Mouse (Mus musculus) stomach, postnatal 0 days (tissue): ENCODE results near the gene Ntrk1. TPM values are rescaled to one million over a fixed set of nuclear protein-coding genes. Genes with fewer than 3 reads are reported as not detected.
"Not testable (repeated sequence)": the region's sequence is repeated elsewhere in the genome, so short reads cannot be mapped to it uniquely, and the experiment has no call there.

Experiments used
- ATAC-seq: fragments of 200-750 bp; cut with Nextera tagmentation; 2 replicates; pipeline ENCODE4 v1.8.0; 2017; ENCODE audit not compliant: low FRiP score, low TSS enrichment
- DNase-seq: peaks from one replicate; pipeline ENCODE4 v3.0.0-alpha.2; 2016; ENCODE audit warnings: low spot score
- H3K27ac ChIP-seq: fragments of 300-500 bp; sonication (generic); replicated peaks from 2 replicates; pipeline ENCODE4 v1.5.1; 2014; ENCODE audit warnings: mild to moderate bottlenecking, control low read depth
- H3K27me3 ChIP-seq: fragments of 300-500 bp; sonication (generic); 2 replicates; pipeline ENCODE4 v1.6.1; 2014; ENCODE audit warnings: low read length; ENCODE audit not compliant: control insufficient read depth, insufficient read depth
- H3K36me3 ChIP-seq: fragments of 300-500 bp; sonication (generic); 2 replicates; pipeline ENCODE4 v1.6.1; 2014; ENCODE audit warnings: low read length, mixed read lengths; ENCODE audit not compliant: control insufficient read depth, insufficient read depth
- H3K4me1 ChIP-seq: fragments of 300-500 bp; sonication (generic); replicated peaks from 2 replicates; pipeline ENCODE4 v1.6.1; 2014; ENCODE audit warnings: antibody characterized with exemption; ENCODE audit not compliant: control insufficient read depth, insufficient read depth
- H3K4me2 ChIP-seq: fragments of 300-500 bp; sonication (generic); replicated peaks from 2 replicates; pipeline ENCODE4 v1.6.1; 2014; ENCODE audit warnings: low read depth, mild to moderate bottlenecking, control low read depth, moderate library complexity
- H3K4me3 ChIP-seq: fragments of 300-500 bp; sonication (generic); 2 replicates; pipeline ENCODE4 v1.5.1; 2014; ENCODE audit warnings: low read depth, low read length, control low read depth
- H3K9ac ChIP-seq: fragments of 300-500 bp; sonication (generic); 2 replicates; pipeline ENCODE4 v1.6.1; 2014; ENCODE audit warnings: mild to moderate bottlenecking, low read length, control low read depth, mixed read lengths
- H3K9me3 ChIP-seq: fragments of 300-500 bp; sonication (generic); 2 replicates; pipeline ENCODE4 v1.6.1; 2016; ENCODE audit warnings: low read length; ENCODE audit not compliant: control insufficient read depth
- CTCF ChIP-seq: IDR thresholded peaks from 2 replicates; pipeline ENCODE4 v1.5.1; 2016; ENCODE audit warnings: antibody characterized with exemption, low read depth, mild to moderate bottlenecking, moderate library complexity
- EP300 ChIP-seq: optimal IDR thresholded peaks from 2 replicates; pipeline ENCODE3; 2016; ENCODE audit warnings: antibody characterized with exemption
- WGBS: fragments of 180-500 bp; shearing (Covaris S2); extraction: QIAGEN DNeasy Blood & Tissue Kit; methylation state at CpG from one replicate; pipeline ENCODE4 v1.1.7; 2014; 5-methylcytosine and 5-hydroxymethylcytosine counted together
- polyA plus RNA-seq: library from polyadenylated mRNA; unstranded; fragments of >200 nt; fragmentation: Nextera tagmentation; extraction: Ambion mirVana; gene quantifications from 2 replicates; pipeline ENCODE4 v1.2.1, GENCODE M21; 2015

Gene Ntrk1
- polyA plus RNA-seq, 1 experiment from 2014 or later: 0.41 TPM

DNA sequence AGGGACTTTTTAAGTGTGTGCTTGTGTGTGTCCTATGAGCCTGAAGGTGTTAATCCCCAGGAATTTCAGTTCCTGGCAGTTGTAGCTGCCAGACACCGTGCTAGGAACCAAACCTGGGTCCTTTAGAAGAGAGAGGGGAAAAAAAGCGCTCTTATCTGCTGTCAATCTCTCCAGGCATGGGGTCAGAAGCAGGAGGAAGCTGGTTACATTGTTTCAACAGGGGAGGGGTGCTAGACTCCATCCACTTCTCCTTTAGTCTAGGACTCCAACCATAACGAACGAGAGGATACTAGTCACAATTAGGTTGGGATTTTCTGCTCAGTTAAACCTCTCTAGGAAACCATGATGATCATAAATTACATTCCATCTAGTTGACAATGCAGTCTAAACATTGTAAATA lies 33.5 kb upstream of the Ntrk1 start:
- no peaks in the 10 kb centered on the region for H3K4me1 ChIP-seq
- no peak overlapping the region for H3K4me3 ChIP-seq
- no peak overlapping the region for H3K27ac ChIP-seq
- ATAC-seq (no peak), DNase-seq (no peak)
- no peaks in the 10 kb centered on the region for H3K27me3 ChIP-seq
- WGBS: 31% methylated on average over 4 of the region's 4 CpGs
- H3K9ac ChIP-seq: no peak overlapping the region
- no peaks in the 10 kb centered on the region for H3K9me3 ChIP-seq
- no peak overlapping the region for H3K4me2 ChIP-seq
- TF ChIP-seq CTCF (no peak), EP300 (no peak)
- H3K36me3 ChIP-seq: no peaks in the 10 kb centered on the region

DNA sequence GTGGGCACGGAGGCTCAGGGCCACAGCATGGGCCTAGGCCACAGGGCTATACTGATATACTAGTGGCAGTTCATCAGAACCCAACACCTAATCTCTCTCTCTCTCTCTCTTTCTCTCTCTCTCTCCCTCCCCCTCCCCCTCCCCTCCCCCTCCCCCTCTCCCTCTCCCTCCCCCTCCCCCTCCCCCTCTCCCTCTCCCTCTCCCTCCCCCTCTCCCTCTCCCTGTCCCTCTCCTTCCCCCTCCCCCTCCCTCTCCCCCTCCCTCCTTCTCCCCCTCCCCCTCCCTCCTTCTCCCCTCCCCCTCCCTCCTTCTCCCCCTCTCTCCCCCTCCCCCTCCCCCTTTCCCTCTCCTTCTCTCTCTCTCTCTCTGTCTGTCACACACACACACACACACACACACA lies 29.2 kb upstream of the Ntrk1 start, which contains the start of gene Pear1:
Pear1 (minus strand) TSS at position 101 of the 400 bp plus-strand sequence.
- not testable (repeated sequence) for DNase-seq, H3K36me3 ChIP-seq, ATAC-seq, H3K9me3 ChIP-seq, H3K4me2 ChIP-seq, H3K9ac ChIP-seq, H3K27ac ChIP-seq, H3K27me3 ChIP-seq, H3K4me3 ChIP-seq, H3K4me1 ChIP-seq
- 63% methylated on average over 1 of the region's 1 CpGs for WGBS

DNA sequence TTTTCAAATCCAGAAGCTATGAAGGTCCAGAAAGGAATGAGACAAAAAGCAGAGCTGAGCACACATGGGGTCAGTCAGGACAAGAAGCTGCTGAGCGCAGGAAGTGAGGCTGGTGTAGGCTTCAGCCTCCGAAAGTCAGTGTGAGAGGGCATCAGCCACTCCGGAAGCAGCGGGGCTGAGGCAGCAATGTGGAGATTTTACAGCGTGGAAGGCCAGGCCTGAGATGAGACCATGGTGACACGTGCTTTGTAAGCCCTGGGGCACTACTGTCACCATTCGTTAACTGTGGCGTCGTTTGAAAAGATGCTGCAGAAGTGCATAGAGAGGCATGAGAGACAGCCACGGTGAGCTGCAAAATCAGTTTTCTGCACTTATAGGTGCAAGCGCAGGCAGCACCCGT lies 23.3 kb upstream of the Ntrk1 start:
- Histone ChIP-seq H3K9me3 (no peaks in the 10 kb centered on the region), H3K27ac (no peak overlapping the region), H3K9ac (no peak overlapping the region), H3K36me3 (no peaks in the 10 kb centered on the region), H3K4me3 (no peak overlapping the region), H3K27me3 (no peaks in the 10 kb centered on the region), H3K4me1 (no peaks in the 10 kb centered on the region), H3K4me2 (no peak overlapping the region)
- ATAC-seq (no peak), DNase-seq (no peak)
- TF ChIP-seq CTCF (no peak), EP300 (no peak)
- 67% methylated on average over 12 of the region's 12 CpGs for WGBS

DNA sequence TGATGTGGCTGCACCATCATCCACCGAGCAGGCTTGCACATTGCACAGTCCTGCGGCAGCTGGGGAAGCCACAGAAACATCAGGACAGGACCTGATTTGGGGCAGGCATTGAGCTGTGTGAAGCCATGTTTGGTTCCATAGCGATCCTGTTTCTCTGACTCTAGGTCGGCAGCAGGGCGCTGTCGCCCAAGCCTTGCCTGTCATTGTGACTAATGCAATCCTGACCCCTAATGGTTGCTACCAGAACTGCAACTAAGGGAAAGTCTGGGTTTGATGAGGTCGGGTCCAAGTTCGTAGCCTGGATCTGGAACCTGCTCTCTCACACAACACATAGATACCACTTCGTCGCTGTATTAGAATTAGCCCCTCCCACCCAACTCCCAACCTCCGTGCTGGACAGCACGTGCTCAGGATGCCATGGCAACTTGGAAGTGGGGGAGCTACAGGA lies 21.7 kb upstream of the Ntrk1 start:
- Histone ChIP-seq H3K4me3 (no peak overlapping the region), H3K36me3 (no peaks in the 10 kb centered on the region), H3K4me1 (no peaks in the 10 kb centered on the region), H3K27ac (no peak overlapping the region), H3K27me3 (no peaks in the 10 kb centered on the region), H3K9ac (no peak overlapping the region; the same call in 1 of the 2 replicates), H3K9me3 (no peaks in the 10 kb centered on the region), H3K4me2 (no peak overlapping the region; the same call in 1 of the 2 replicates)
- ATAC-seq (peak; percentile 36; the same call in 1 of the 2 replicates), DNase-seq (peak; percentile 74)
- whole genome bisulfite sequencing: 6% methylated on average over 12 of the region's 12 CpGs
- no peak for TF ChIP-seq EP300
- TF ChIP-seq CTCF: peak; percentile 96

DNA sequence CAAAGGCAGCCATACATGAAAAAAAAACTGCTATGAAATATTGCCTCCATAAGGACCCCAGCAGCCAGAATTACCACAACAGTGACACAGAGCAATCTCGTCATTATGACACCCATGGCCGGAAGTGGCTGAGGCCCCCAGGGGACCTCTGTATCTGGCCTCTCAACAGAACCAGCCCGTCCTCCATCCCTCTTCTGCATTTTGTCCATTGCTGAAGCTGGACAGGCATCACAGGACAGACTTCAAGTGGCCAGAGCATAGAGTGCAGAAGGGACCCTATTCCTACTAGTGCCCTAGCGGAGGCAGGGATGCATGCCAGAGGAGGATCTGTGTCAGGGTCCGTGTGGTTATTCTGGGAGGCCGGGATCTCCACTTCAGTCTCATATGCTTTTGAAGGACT lies 21.2 kb upstream of the Ntrk1 start:
- DNase-seq (no peak), ATAC-seq (no peak)
- no peak for TF ChIP-seq CTCF
- no peak for TF ChIP-seq EP300
- H3K27me3 ChIP-seq: no peaks in the 10 kb centered on the region
- 64% methylated on average over 6 of the region's 6 CpGs for WGBS
- no peak overlapping the region for H3K27ac ChIP-seq
- no peak overlapping the region for H3K9ac ChIP-seq
- H3K36me3 ChIP-seq: no peaks in the 10 kb centered on the region
- no peak overlapping the region for H3K4me2 ChIP-seq
- no peaks in the 10 kb centered on the region for H3K4me1 ChIP-seq
- H3K4me3 ChIP-seq: no peak overlapping the region
- no peaks in the 10 kb centered on the region for H3K9me3 ChIP-seq

DNA sequence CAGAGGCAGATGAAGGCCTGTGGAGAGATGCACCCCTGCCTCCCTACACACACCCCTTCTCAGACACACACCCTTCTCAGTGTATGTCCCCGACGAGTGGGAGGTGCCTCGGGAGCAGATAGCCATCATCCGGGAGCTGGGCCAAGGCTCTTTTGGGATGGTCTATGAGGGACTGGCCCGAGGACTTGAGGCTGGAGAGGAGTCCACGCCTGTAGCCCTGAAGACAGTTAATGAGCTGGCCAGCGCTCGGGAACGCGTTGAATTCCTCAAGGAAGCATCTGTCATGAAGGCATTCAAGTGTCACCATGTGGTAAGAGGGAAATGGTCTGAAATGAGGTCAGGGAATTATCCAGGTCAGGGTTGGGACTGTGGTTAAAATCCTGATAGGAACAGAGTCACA lies 17.9 kb upstream of the Ntrk1 start:
- no peak overlapping the region for H3K27ac ChIP-seq
- ATAC-seq (no peak), DNase-seq (no peak)
- no peaks in the 10 kb centered on the region for H3K9me3 ChIP-seq
- no peak overlapping the region for H3K4me3 ChIP-seq
- no peaks in the 10 kb centered on the region for H3K36me3 ChIP-seq
- TF ChIP-seq CTCF (no peak), EP300 (no peak)
- WGBS: 42% methylated on average over 10 of the region's 10 CpGs
- no peaks in the 10 kb centered on the region for H3K4me1 ChIP-seq
- H3K27me3 ChIP-seq: peaks cover 9% of the 10 kb centered on the region
- no peak overlapping the region for H3K9ac ChIP-seq
- H3K4me2 ChIP-seq: no peak overlapping the region
